Mouse (Mus musculus) heart, embryonic 16.5 days (tissue): Measurements from ENCODE around the gene 2200002J24Rik. TPM values are rescaled to one million over a fixed set of nuclear protein-coding genes. Genes with fewer than 3 reads are reported as not detected.
"Not testable (repeated sequence)": the region's sequence is repeated elsewhere in the genome, so short reads cannot be mapped to it uniquely, and the experiment has no call there.

Experiments used
- ATAC-seq: fragments of 200-750 bp; cut with Nextera tagmentation; replicated peaks from 2 replicates; pipeline ENCODE4 v1.8.0; 2017; ENCODE audit warnings: moderate number of reproducible peaks; ENCODE audit not compliant: insufficient read depth, low FRiP score; ENCODE audit errors: extremely low read depth
- H3K27ac ChIP-seq: fragments of 300-500 bp; sonication (generic); 2 replicates; pipeline ENCODE4 v1.5.1; 2014; ENCODE audit warnings: mild to moderate bottlenecking, low read length, control low read depth, moderate library complexity
- H3K27me3 ChIP-seq: fragments of 300-500 bp; sonication (generic); 2 replicates; pipeline ENCODE4 v1.6.1; 2014; ENCODE audit warnings: low read length, mixed read lengths; ENCODE audit not compliant: control insufficient read depth, insufficient read depth
- H3K36me3 ChIP-seq: fragments of 300-500 bp; sonication (generic); 2 replicates; pipeline ENCODE4 v1.6.1; 2014; ENCODE audit not compliant: control insufficient read depth, insufficient read depth
- H3K4me1 ChIP-seq: fragments of 300-500 bp; sonication (generic); 2 replicates; pipeline ENCODE4 v1.6.1; 2014; ENCODE audit warnings: low read length, mixed read lengths; ENCODE audit not compliant: control insufficient read depth, insufficient read depth
- H3K4me2 ChIP-seq: fragments of 300-500 bp; sonication (generic); 2 replicates; pipeline ENCODE4 v1.6.1; 2014; ENCODE audit warnings: low read depth, mild to moderate bottlenecking, control low read depth, low read length
- H3K4me3 ChIP-seq: fragments of 300-500 bp; sonication (generic); 2 replicates; pipeline ENCODE4 v1.5.1; 2014; ENCODE audit warnings: mild to moderate bottlenecking, control low read depth, low read length
- H3K9ac ChIP-seq: fragments of 300-500 bp; sonication (generic); 2 replicates; pipeline ENCODE4 v1.6.1; 2014; ENCODE audit warnings: low read length, control low read depth
- H3K9me3 ChIP-seq: fragments of 300-500 bp; sonication (generic); replicated peaks from 2 replicates; pipeline ENCODE4 v1.6.1; 2016; ENCODE audit warnings: low read length; ENCODE audit not compliant: control insufficient read depth
- WGBS: fragments of 180-500 bp; shearing (Covaris S2); extraction: QIAGEN DNeasy Blood & Tissue Kit; methylation state at CpG from one replicate; pipeline ENCODE4 v1.1.7; 2014; 5-methylcytosine and 5-hydroxymethylcytosine counted together
- polyA plus RNA-seq: library from polyadenylated mRNA; unstranded; fragments of >200 nt; fragmentation: Nextera tagmentation; extraction: Ambion mirVana; gene quantifications from 2 replicates; pipeline ENCODE4 v1.2.1, GENCODE M21; 2015

The 2200002J24Rik gene
- polyA plus RNA-seq, 1 experiment from 2014 or later = 1.8 TPM

- H3K4me2 ChIP-seq = no peak overlapping the region
- peaks cover 19% of the 10 kb centered on the region for H3K27me3 ChIP-seq
- no peak overlapping the region for H3K9ac ChIP-seq
- H3K36me3 ChIP-seq = no peaks in the 10 kb centered on the region
- H3K4me1 ChIP-seq = peaks cover 11% of the 10 kb centered on the region
- WGBS = 82% methylated on average over 7 of the region's 7 CpGs
- ATAC-seq = no peak
- no peak overlapping the region for H3K4me3 ChIP-seq
- no peaks in the 10 kb centered on the region; the same call in 1 of the 2 replicates for H3K9me3 ChIP-seq
- H3K27ac ChIP-seq = no peak overlapping the region
Observed at GRCm38 (mm10) chr7:30721286-30721685, 22.6 kb downstream of the 2200002J24Rik start.

GRCm38 (mm10) chr7:30723274-30723953, 24.7 kb downstream of the 2200002J24Rik start:
- Histone ChIP-seq H3K9ac (no peak overlapping the region), H3K4me1 (peaks cover 3% of the 10 kb centered on the region), H3K36me3 (peaks cover 6% of the 10 kb centered on the region; the same call in 1 of the 2 replicates), H3K27ac (no peak overlapping the region), H3K4me3 (no peak overlapping the region), H3K4me2 (no peak overlapping the region), H3K9me3 (no peaks in the 10 kb centered on the region), H3K27me3 (peaks cover 2% of the 10 kb centered on the region; the same call in 1 of the 2 replicates)
- 66% methylated on average over 6 of the region's 6 CpGs for WGBS
- no peak for ATAC-seq

- H3K4me1 ChIP-seq = peaks cover 14% of the 10 kb centered on the region
- H3K9ac ChIP-seq = peak overlapping the region; percentile 92
- H3K4me3 ChIP-seq = peak overlapping the region; percentile 80
- no peaks in the 10 kb centered on the region for H3K27me3 ChIP-seq
- H3K36me3 ChIP-seq = peaks cover 9% of the 10 kb centered on the region
- H3K9me3 ChIP-seq = no peaks in the 10 kb centered on the region
- H3K27ac ChIP-seq = no peak overlapping the region
- H3K4me2 ChIP-seq = peak overlapping the region; percentile 73
- 79% methylated on average over 6 of the region's 6 CpGs for WGBS
- ATAC-seq = no peak
Observed at GRCm38 (mm10) chr7:30728214-30728613, 29.5 kb downstream of the 2200002J24Rik start.

- Histone ChIP-seq H3K4me3 (peak overlapping the region; percentile 80), H3K4me2 (peak overlapping the region; percentile 73), H3K4me1 (peaks cover 14% of the 10 kb centered on the region), H3K9me3 (no peaks in the 10 kb centered on the region), H3K36me3 (peaks cover 9% of the 10 kb centered on the region), H3K27me3 (no peaks in the 10 kb centered on the region), H3K9ac (peak overlapping the region; percentile 92), H3K27ac (peak overlapping the region; percentile 90; the same call in 1 of the 2 replicates)
- peak; percentile 46 for ATAC-seq
- 6% methylated on average over 26 of the region's 26 CpGs for WGBS
Observed at GRCm38 (mm10) chr7:30728739-30729395, 30.1 kb downstream of the 2200002J24Rik start.

GRCm38 (mm10) chr7:30729396-30730063, 30.8 kb downstream of the 2200002J24Rik start, which contains the start of gene Tmem147:
TSS of gene Tmem147 (minus strand) at chr7:30729540.
- Histone ChIP-seq H3K4me2 (peak within 1 kb of the TSS; percentile 73), H3K9ac (peak within 1 kb of the TSS; percentile 92), H3K9me3 (no peaks in the 10 kb centered on the region), H3K4me1 (peaks cover 14% of the 10 kb centered on the region), H3K36me3 (peaks cover 11% of the 10 kb centered on the region), H3K27ac (peak within 1 kb of the TSS; percentile 90), H3K4me3 (peak within 1 kb of the TSS; percentile 80), H3K27me3 (no peaks in the 10 kb centered on the region)
- ATAC-seq = peak; percentile 98
- under 1% methylated on average over 60 of the region's 60 CpGs for WGBS

GRCm38 (mm10) chr7:30730064-30730722, 31.5 kb downstream of the 2200002J24Rik start:
- not testable (repeated sequence) for H3K27me3 ChIP-seq

GRCm38 (mm10) chr7:30736211-30736610, 37.5 kb downstream of the 2200002J24Rik start:
- H3K27me3 ChIP-seq = no peaks in the 10 kb centered on the region
- no peak overlapping the region for H3K9ac ChIP-seq
- no peak overlapping the region for H3K4me3 ChIP-seq
- 81% methylated on average over 3 of the region's 3 CpGs for WGBS
- no peak for ATAC-seq
- H3K36me3 ChIP-seq = peaks cover 18% of the 10 kb centered on the region
- no peaks in the 10 kb centered on the region for H3K9me3 ChIP-seq
- H3K4me1 ChIP-seq = no peaks in the 10 kb centered on the region
- no peak overlapping the region for H3K4me2 ChIP-seq
- H3K27ac ChIP-seq = no peak overlapping the region

More at GRCm38 (mm10) chr7:30730064-30730722, 31.5 kb downstream of the 2200002J24Rik start:
- 28% methylated on average over 14 of the region's 22 CpGs for WGBS
- not testable (repeated sequence) for ATAC-seq, H3K9me3 ChIP-seq
- Histone ChIP-seq H3K36me3 (peaks cover 16% of the 10 kb centered on the region), H3K27ac (peak overlapping the region; percentile 90), H3K4me3 (peak overlapping the region; percentile 80), H3K4me2 (peak overlapping the region; percentile 73), H3K9ac (peak overlapping the region; percentile 92), H3K4me1 (peaks cover 14% of the 10 kb centered on the region)

GRCm38 (mm10) chr7:30742570-30742969, 43.8 kb downstream of the 2200002J24Rik start:
- not testable (repeated sequence) for H3K27ac ChIP-seq, H3K4me2 ChIP-seq
- WGBS = 73% methylated on average over 2 of the region's 2 CpGs

More at GRCm38 (mm10) chr7:30742570-30742969, 43.8 kb downstream of the 2200002J24Rik start:
- H3K9ac ChIP-seq, H3K4me1 ChIP-seq, H3K27me3 ChIP-seq, H3K9me3 ChIP-seq, H3K36me3 ChIP-seq, ATAC-seq, H3K4me3 ChIP-seq: not testable (repeated sequence)
